Mouse (Mus musculus) hindlimb bud, embryonic 11.5 days (tissue): ENCODE results near the gene Atp5d.

Experiments used
- DNase-seq: peaks from one replicate; pipeline ENCODE4 v3.0.0-alpha.2; 2012; ENCODE audit warnings: low read depth, low spot score; ENCODE audit errors: extremely low spot score

Atp5d gene

GRCm38 (mm10) chr10:80116927-80117691, 21.3 kb upstream of the Atp5d start:
- no peak for DNase-seq

GRCm38 (mm10) chr10:80117736-80118135, 20.7 kb upstream of the Atp5d start:
- DNase-seq = no peak

GRCm38 (mm10) chr10:80118552-80118951, 19.9 kb upstream of the Atp5d start:
- DNase-seq = no peak

- DNase-seq = no peak
These were observed 18.3 kb upstream of the Atp5d start for GRCm38 (mm10) chr10:80120146-80120545.

GRCm38 (mm10) chr10:80121639-80122038, 16.8 kb upstream of the Atp5d start:
- no peak for DNase-seq

GRCm38 (mm10) chr10:80123932-80124562, 14.4 kb upstream of the Atp5d start:
- DNase-seq = no peak

GRCm38 (mm10) chr10:80127920-80128319, 10.5 kb upstream of the Atp5d start:
- no peak for DNase-seq

- no peak for DNase-seq
These were observed 8.6 kb upstream of the Atp5d start for GRCm38 (mm10) chr10:80129846-80130245.

- DNase-seq = no peak
These were observed 7.9 kb upstream of the Atp5d start for GRCm38 (mm10) chr10:80130403-80131031.

GRCm38 (mm10) chr10:80131316-80131951, 7.0 kb upstream of the Atp5d start:
- DNase-seq = no peak

- DNase-seq = no peak
These were observed 6.5 kb upstream of the Atp5d start for GRCm38 (mm10) chr10:80131952-80132350.

GRCm38 (mm10) chr10:80133226-80133849, 5.1 kb upstream of the Atp5d start:
- DNase-seq = no peak

- no peak for DNase-seq
These were observed 4.0 kb upstream of the Atp5d start for GRCm38 (mm10) chr10:80134421-80134820.

- DNase-seq = no peak
These were observed 3.3 kb upstream of the Atp5d start for GRCm38 (mm10) chr10:80135161-80135560.

GRCm38 (mm10) chr10:80135641-80136040, 2.8 kb upstream of the Atp5d start:
- DNase-seq = no peak

GRCm38 (mm10) chr10:80136179-80136951, 2.1 kb upstream of the Atp5d start:
- DNase-seq = no peak

- DNase-seq = no peak
These were observed 1.3 kb upstream of the Atp5d start for GRCm38 (mm10) chr10:80136952-80137625.

- DNase-seq = no peak
These were observed 543 bp upstream of the Atp5d start for GRCm38 (mm10) chr10:80137626-80138552.

GRCm38 (mm10) chr10:80139439-80139775, 975 bp downstream of the Atp5d start:
- no peak for DNase-seq
